Mouse (Mus musculus) yolk sac, embryonic 10.5 days (tissue): ENCODE results near the gene Pex19.

Experiments used
- DNase-seq: peaks from one replicate; pipeline ENCODE4 v3.0.0-alpha.2; 2017; ENCODE audit warnings: low spot score

Pex19 gene

GRCm38 (mm10) chr1:172183915-172184314, 57.4 kb downstream of the Pex19 start:
- DNase-seq = no peak
